ENCODE assay signal across 11 mouse cellular contexts in the genomic region with DNA sequence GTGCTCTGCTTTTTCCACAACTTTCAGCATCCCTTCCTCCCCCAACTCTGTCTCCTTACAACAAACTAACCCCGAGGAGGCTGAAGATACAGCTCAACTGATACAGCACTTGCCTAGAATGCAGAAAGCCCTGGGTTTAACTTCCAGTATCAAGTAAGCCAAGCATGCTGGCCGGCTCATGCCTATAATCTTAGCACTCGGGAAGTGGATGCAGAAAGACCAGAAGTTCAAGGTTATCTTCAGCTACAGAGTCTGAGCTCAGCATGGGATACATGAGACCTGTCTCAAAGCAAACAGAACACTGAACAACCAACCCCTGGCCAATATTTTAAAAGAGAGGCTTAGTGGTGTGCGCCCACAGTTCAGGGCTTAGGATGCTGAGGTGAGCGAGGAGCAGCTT. TPM values are rescaled to one million over a fixed set of nuclear protein-coding genes. Genes with fewer than 3 reads are reported as not detected.
DNase-seq lines count a peak whose midpoint lies in the region; ATAC-seq and TF ChIP-seq lines count a peak whose summit lies in the region.
"Had no signal": no experiment of that assay in that cellular context is flagged by ENCODE, and none has a peak within 500 bp of the region (broad histone marks: within the 10 kb centered on the region; RNA-seq: fewer than 3 reads in every experiment).

No protein-coding gene starts in this region.

- 0 out of 2 replicates have a peak overlapping the region, but pooled peaks have one; percentile 25 for H3K9ac ChIP-seq in intestine, embryonic 16.5 days (ENCODE audit: low read depth, low read length)
- H3K9ac ChIP-seq in intestine, embryonic 15.5 days, result no peak overlapping the region
- H3K9ac ChIP-seq in hindbrain, postnatal 0 days (replicated peaks; ENCODE audit: low read length), result no peak overlapping the region
- H3K9ac ChIP-seq in neural tube, embryonic 15.5 days (replicated peaks), result no peak overlapping the region
- H3K9ac ChIP-seq: liver, postnatal 0 days had no signal

- no peak overlapping the region for H3K4me2 ChIP-seq in intestine, embryonic 16.5 days (ENCODE audit: low read depth, low read length)
- H3K4me2 ChIP-seq in intestine, embryonic 15.5 days (replicated peaks), result no peak overlapping the region
- H3K4me2 ChIP-seq in hindbrain, postnatal 0 days (ENCODE audit: low read depth, low read length), result no peak overlapping the region
- H3K4me2 ChIP-seq in neural tube, embryonic 15.5 days, result no peak overlapping the region

- no peak overlapping the region for H3K4me3 ChIP-seq in intestine, embryonic 16.5 days (ENCODE audit: low read length)
- no peak overlapping the region for H3K4me3 ChIP-seq in intestine, embryonic 15.5 days (replicated peaks)
- H3K4me3 ChIP-seq in forebrain, embryonic 10.5 days, result peak overlapping the region; percentile 24; the same call in 1 of the 2 replicates
- no peak overlapping the region for H3K4me3 ChIP-seq in hindbrain, postnatal 0 days (ENCODE audit: low read length)
- no peak overlapping the region for H3K4me3 ChIP-seq in neural tube, embryonic 15.5 days (replicated peaks)

- no peaks in the 10 kb centered on the region for H3K27me3 ChIP-seq in intestine, embryonic 16.5 days (replicated peaks; ENCODE audit: control insufficient read depth, insufficient read depth, low read length)
- no peaks in the 10 kb centered on the region for H3K27me3 ChIP-seq in intestine, embryonic 15.5 days (replicated peaks)
- no peaks in the 10 kb centered on the region for H3K27me3 ChIP-seq in forebrain, embryonic 10.5 days (ENCODE audit: poor library complexity, severe bottlenecking)
- no peaks in the 10 kb centered on the region for H3K27me3 ChIP-seq in hindbrain, postnatal 0 days (ENCODE audit: insufficient read depth, low read length)
- no peaks in the 10 kb centered on the region for H3K27me3 ChIP-seq in neural tube, embryonic 15.5 days (replicated peaks)

- H3K27ac ChIP-seq in intestine, embryonic 16.5 days (ENCODE audit: low read length), result 0 out of 2 replicates have a peak overlapping the region, but pooled peaks have one; percentile 2
- H3K27ac ChIP-seq in intestine, embryonic 15.5 days, result no peak overlapping the region
- H3K27ac ChIP-seq in forebrain, embryonic 10.5 days, result peak overlapping the region; percentile 74
- H3K27ac ChIP-seq in hindbrain, postnatal 0 days, result peak overlapping the region; percentile 71
- peak overlapping the region; percentile 77 for H3K27ac ChIP-seq in neural tube, embryonic 15.5 days (replicated peaks)

- H3K4me1 ChIP-seq in intestine, embryonic 16.5 days (ENCODE audit: control insufficient read depth, insufficient read depth, low read length), result peaks cover 11% of the 10 kb centered on the region
- H3K4me1 ChIP-seq in intestine, embryonic 15.5 days (replicated peaks), result peaks cover 10% of the 10 kb centered on the region
- peaks cover 42% of the 10 kb centered on the region for H3K4me1 ChIP-seq in forebrain, embryonic 10.5 days
- peaks cover 23% of the 10 kb centered on the region for H3K4me1 ChIP-seq in hindbrain, postnatal 0 days (ENCODE audit: insufficient read depth, low read length)
- H3K4me1 ChIP-seq in neural tube, embryonic 15.5 days, result peaks cover 37% of the 10 kb centered on the region

- TF ChIP-seq CTCF in hindbrain, postnatal 0 days (IDR thresholded peaks at IDR 0.05; ENCODE audit: low read depth), result no peak

- no peak for ATAC-seq in intestine, embryonic 16.5 days
- no peak for ATAC-seq in intestine, embryonic 15.5 days
- ATAC-seq in hindbrain, postnatal 0 days, result no peak
- ATAC-seq in neural tube, embryonic 15.5 days (ENCODE audit: low FRiP score), result no peak
- no peak for ATAC-seq in CD4-positive, CD25-positive, alpha-beta regulatory T cell, adult 4 months
- ATAC-seq: liver, postnatal 0 days had no signal

- no peaks in the 10 kb centered on the region for H3K36me3 ChIP-seq in intestine, embryonic 16.5 days (ENCODE audit: control insufficient read depth, insufficient read depth, low read length)
- no peaks in the 10 kb centered on the region for H3K36me3 ChIP-seq in intestine, embryonic 15.5 days
- H3K36me3 ChIP-seq in forebrain, embryonic 10.5 days (replicated peaks), result peaks cover 25% of the 10 kb centered on the region
- no peaks in the 10 kb centered on the region for H3K36me3 ChIP-seq in hindbrain, postnatal 0 days (ENCODE audit: insufficient read depth, low read length)
- H3K36me3 ChIP-seq in neural tube, embryonic 15.5 days, result no peaks in the 10 kb centered on the region

- DNase-seq in forebrain, embryonic 10.5 days (ENCODE audit: extremely low spot score, low spot score), result no peak
- no peak for DNase-seq in hindbrain, postnatal 0 days (ENCODE audit: low spot score)
- no peak for DNase-seq in adipocyte (ENCODE audit: low spot score)
- no peak for DNase-seq in ovary, postnatal 36 days (ENCODE audit: low spot score)
- DNase-seq: heart, adult 11 months; liver, postnatal 0 days; thymus, postnatal 36 days had no signal

- WGBS in intestine, embryonic 16.5 days, result 70% methylated on average over 5 of the region's 5 CpGs
- WGBS in intestine, embryonic 15.5 days, result 72% methylated on average over 5 of the region's 5 CpGs
- WGBS in forebrain, embryonic 10.5 days, result 66% methylated on average over 5 of the region's 5 CpGs
- WGBS in hindbrain, postnatal 0 days, result 55% methylated on average over 5 of the region's 5 CpGs
- 77% methylated on average over 5 of the region's 5 CpGs for WGBS in neural tube, embryonic 15.5 days

- H3K9me3 ChIP-seq in intestine, embryonic 16.5 days (ENCODE audit: control insufficient read depth, low read length), result no peaks in the 10 kb centered on the region
- no peaks in the 10 kb centered on the region for H3K9me3 ChIP-seq in intestine, embryonic 15.5 days
- no peaks in the 10 kb centered on the region for H3K9me3 ChIP-seq in forebrain, embryonic 10.5 days
- no peaks in the 10 kb centered on the region for H3K9me3 ChIP-seq in hindbrain, postnatal 0 days (ENCODE audit: low read length)
- no peaks in the 10 kb centered on the region for H3K9me3 ChIP-seq in neural tube, embryonic 15.5 days (replicated peaks)

RNA-seq across cellular contexts. Expression of gene Bcar1, which starts 44.5 kb away (rescaled TPM):
- 44.6 and 48.5 TPM in 2 replicates for polyA plus RNA-seq in intestine, embryonic 16.5 days (2015; fragmentation: Nextera tagmentation; extraction: Ambion mirVana)
- polyA plus RNA-seq in intestine, embryonic 15.5 days (2015; fragmentation: Nextera tagmentation; extraction: Ambion mirVana), result 40.8 and 44.2 TPM in 2 replicates
- polyA plus RNA-seq in forebrain, embryonic 10.5 days (2016; fragmentation: Nextera tagmentation; extraction: Ambion mirVana), result 46.6 and 49.9 TPM in 2 replicates
- 93.6 and 100 TPM in 2 replicates for total RNA-seq in hindbrain, postnatal 0 days (2014; rRNA removed)
- polyA plus RNA-seq in hindbrain, postnatal 0 days (2015; fragmentation: Nextera tagmentation; extraction: Ambion mirVana), result 42.6 and 48.8 TPM in 2 replicates
- polyA plus RNA-seq in neural tube, embryonic 15.5 days (2015; fragmentation: Nextera tagmentation; extraction: Ambion mirVana), result 41.5 and 42.8 TPM in 2 replicates
- under 1 TPM; 0.27 to 0.42 TPM for polyA plus RNA-seq in CD4-positive, CD25-positive, alpha-beta regulatory T cell, adult 4 months (2017; shearing (Covaris generic))

Comparison
In these comparisons a context has a peak if more than half of its experiments do, and no peak if none do; other contexts are left out.
1. RNA of gene Bcar1, which starts 44.5 kb away (polyA plus RNA-seq): 42.6 to 48.8 TPM in hindbrain, postnatal 0 days, 46.6 to 49.9 TPM in forebrain, embryonic 10.5 days, 44.6 to 48.5 TPM in intestine, embryonic 16.5 days, 41.5 to 42.8 TPM in neural tube, embryonic 15.5 days and 40.8 to 44.2 TPM in intestine, embryonic 15.5 days; 0.27 to 0.42 TPM in CD4-positive, CD25-positive, alpha-beta regulatory T cell, adult 4 months; every median in the first group is over 10 times any median in the second.